Mouse (Mus musculus) kidney, adult 2 months (tissue): ENCODE results near the gene Pacrg. TPM values are rescaled to one million over a fixed set of nuclear protein-coding genes. Genes with fewer than 3 reads are reported as not detected.
A peak's percentile ranks its signal among the peaks of the same experiment; 100 is the strongest.

Experiments used
- DNase-seq: peaks from one replicate; pipeline ENCODE4 v3.0.0; 2021
- H3K27ac ChIP-seq: fragments of 200-500 bp; 2 replicates; pipeline ENCODE4 v1.5.1; 2012; ENCODE audit warnings: low read depth, low read length, control low read depth, inconsistent platforms; ENCODE audit not compliant: insufficient read depth
- H3K27me3 ChIP-seq: fragments of 200-500 bp; replicated peaks from 2 replicates; pipeline ENCODE4 v1.6.1; 2012; ENCODE audit warnings: mild to moderate bottlenecking, moderate library complexity, low read length, inconsistent platforms; ENCODE audit not compliant: control insufficient read depth, insufficient read depth
- H3K36me3 ChIP-seq: fragments of 200-500 bp; 2 replicates; pipeline ENCODE4 v1.6.1; 2012; ENCODE audit warnings: mild to moderate bottlenecking, moderate library complexity, low read length, inconsistent platforms; ENCODE audit not compliant: control insufficient read depth, insufficient read depth
- H3K4me1 ChIP-seq: fragments of 200-500 bp; 2 replicates; pipeline ENCODE4 v1.6.1; 2011; ENCODE audit warnings: low read length; ENCODE audit not compliant: control insufficient read depth, insufficient read depth
- H3K4me3 ChIP-seq: fragments of 200-500 bp; 2 replicates; pipeline ENCODE4 v1.5.1; 2011; ENCODE audit warnings: mild to moderate bottlenecking, low read depth, low read length, control low read depth; ENCODE audit not compliant: insufficient read depth
- CTCF ChIP-seq: fragments of 200-500 bp; conservative IDR thresholded peaks from 2 replicates; pipeline ENCODE4 v1.5.1; 2011; ENCODE audit warnings: low read depth, mild to moderate bottlenecking, control low read depth, low read length, moderate library complexity, mixed read lengths; ENCODE audit not compliant: insufficient read depth, insufficient read length
- POLR2A ChIP-seq: fragments of 200-500 bp; IDR thresholded peaks from one replicate; pipeline ENCODE4 v1.6.1; 2011; ENCODE audit warnings: low read depth, low read length, control low read depth
- WGBS: fragments of 180-500 bp; shearing (Covaris S2); methylation state at CpG from one replicate; pipeline ENCODE4 v1.1.7; 2018; 5-methylcytosine and 5-hydroxymethylcytosine counted together
- polyA plus RNA-seq: library from polyadenylated mRNA; depleted of rRNA; stranded (reverse); fragments of >200 nt; gene quantifications from 2 replicates; pipeline ENCODE4 v1.2.3, GENCODE M21; 2012

Gene Pacrg
- polyA plus RNA-seq, 1 experiment = 2.7 TPM

DNA sequence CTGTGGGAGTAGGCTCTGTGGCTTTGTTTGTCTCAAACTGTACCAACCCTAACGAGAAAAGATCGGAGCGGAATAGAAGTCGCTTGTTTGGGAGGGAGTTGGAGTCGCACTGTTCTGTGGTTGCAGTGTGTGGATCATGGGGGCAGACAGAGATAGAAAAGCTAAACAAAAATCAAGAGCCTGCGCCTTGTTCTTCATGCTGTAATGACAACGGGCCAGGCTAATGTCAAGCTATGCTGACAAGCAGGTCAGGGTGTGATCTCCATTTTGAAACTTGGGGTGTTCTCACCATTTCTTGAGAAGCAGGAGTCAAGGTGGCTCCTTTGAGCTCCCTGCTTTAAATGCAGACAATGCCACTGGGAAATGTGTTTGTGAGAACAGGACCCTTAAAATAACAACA is 433.8 kb downstream of the Pacrg start:
- H3K27ac ChIP-seq = no peak overlapping the region
- no peaks in the 10 kb centered on the region for H3K27me3 ChIP-seq
- H3K4me1 ChIP-seq = no peaks in the 10 kb centered on the region; the same call in 1 of the 2 replicates
- H3K4me3 ChIP-seq = no peak overlapping the region
- H3K36me3 ChIP-seq = no peaks in the 10 kb centered on the region
- 85% methylated on average over 7 of the region's 7 CpGs for WGBS
- TF ChIP-seq CTCF (no peak), POLR2A (no peak)
- DNase-seq = no peak

DNA sequence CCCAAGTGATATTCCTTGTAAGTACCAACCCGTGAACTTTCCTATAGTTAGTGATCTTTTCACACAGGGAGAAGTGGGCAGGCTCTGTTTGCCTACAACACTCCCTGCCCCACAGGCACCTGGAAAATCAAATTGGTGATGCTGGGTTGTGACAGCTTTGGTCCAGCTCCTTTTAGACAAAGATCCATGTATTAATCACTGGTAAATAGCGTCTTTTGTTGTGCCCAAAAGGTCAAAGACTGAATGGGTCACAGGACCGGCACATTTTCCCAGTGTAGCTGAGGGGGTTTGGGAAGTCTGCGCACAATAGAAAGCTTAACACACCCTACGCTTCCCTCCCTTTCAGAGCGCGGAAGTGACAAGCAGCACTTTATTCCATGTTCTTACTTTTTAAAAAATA is 434.2 kb downstream of the Pacrg start:
- DNase-seq = no peak
- WGBS = 81% methylated on average over 7 of the region's 7 CpGs
- Histone ChIP-seq H3K27ac (no peak overlapping the region), H3K36me3 (no peaks in the 10 kb centered on the region), H3K27me3 (no peaks in the 10 kb centered on the region), H3K4me1 (no peaks in the 10 kb centered on the region; the same call in 1 of the 2 replicates), H3K4me3 (no peak overlapping the region)
- TF ChIP-seq CTCF (no peak), POLR2A (no peak)

- no peak overlapping the region for H3K27ac ChIP-seq
- TF ChIP-seq CTCF (no peak), POLR2A (no peak)
- no peaks in the 10 kb centered on the region for H3K27me3 ChIP-seq
- H3K36me3 ChIP-seq = no peaks in the 10 kb centered on the region
- no peak overlapping the region for H3K4me3 ChIP-seq
- WGBS = 98% methylated on average over 11 of the region's 11 CpGs
- no peak for DNase-seq
- no peaks in the 10 kb centered on the region; the same call in 1 of the 2 replicates for H3K4me1 ChIP-seq
These were observed 436.9 kb downstream of the Pacrg start for GRCm38 (mm10) chr17:10403186-10403585.

GRCm38 (mm10) chr17:10402064-10402640 is 438.0 kb downstream of the Pacrg start:
- Histone ChIP-seq H3K27me3 (no peaks in the 10 kb centered on the region), H3K4me3 (no peak overlapping the region), H3K27ac (no peak overlapping the region), H3K36me3 (no peaks in the 10 kb centered on the region), H3K4me1 (no peaks in the 10 kb centered on the region; the same call in 1 of the 2 replicates)
- 71% methylated on average over 12 of the region's 12 CpGs for WGBS
- DNase-seq = peak; percentile 19
- TF ChIP-seq CTCF = no peak
- no peak for TF ChIP-seq POLR2A

- Histone ChIP-seq H3K4me1 (no peaks in the 10 kb centered on the region; the same call in 1 of the 2 replicates), H3K4me3 (no peak overlapping the region), H3K27me3 (no peaks in the 10 kb centered on the region), H3K27ac (no peak overlapping the region), H3K36me3 (no peaks in the 10 kb centered on the region)
- DNase-seq = peak; percentile 56
- TF ChIP-seq POLR2A = no peak
- no peak for TF ChIP-seq CTCF
- 66% methylated on average over 3 of the region's 3 CpGs for WGBS
These were observed 438.6 kb downstream of the Pacrg start for GRCm38 (mm10) chr17:10401529-10401928.

DNA sequence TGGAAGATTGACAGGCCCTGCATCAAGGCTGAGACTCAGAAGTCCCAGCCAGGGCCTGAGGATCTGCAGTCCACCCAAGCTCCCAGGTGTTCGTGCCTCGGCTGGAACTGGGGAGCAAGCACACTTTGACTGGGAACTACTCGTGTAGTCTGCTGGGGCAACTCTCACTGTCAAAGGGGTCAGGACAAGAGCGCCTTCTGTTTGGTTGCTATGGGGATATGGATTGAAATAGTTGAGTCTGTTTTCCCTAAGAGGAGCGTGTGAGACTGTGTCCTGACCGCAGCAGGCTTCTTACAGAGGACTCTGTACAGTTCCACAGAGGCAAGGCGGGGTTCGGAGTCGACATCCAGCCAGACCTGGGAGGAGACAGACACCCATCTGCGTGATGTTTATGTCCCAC is 440.4 kb downstream of the Pacrg start:
- Histone ChIP-seq H3K36me3 (no peaks in the 10 kb centered on the region), H3K4me1 (no peaks in the 10 kb centered on the region; the same call in 1 of the 2 replicates), H3K27me3 (no peaks in the 10 kb centered on the region), H3K4me3 (no peak overlapping the region), H3K27ac (no peak overlapping the region)
- TF ChIP-seq CTCF (no peak), POLR2A (no peak)
- WGBS = 90% methylated on average over 10 of the region's 10 CpGs
- DNase-seq = no peak

GRCm38 (mm10) chr17:10398871-10399270 is 441.2 kb downstream of the Pacrg start:
- Histone ChIP-seq H3K4me1 (no peaks in the 10 kb centered on the region; the same call in 1 of the 2 replicates), H3K36me3 (no peaks in the 10 kb centered on the region), H3K27me3 (no peaks in the 10 kb centered on the region), H3K4me3 (no peak overlapping the region), H3K27ac (no peak overlapping the region)
- TF ChIP-seq CTCF = no peak
- no peak for TF ChIP-seq POLR2A
- DNase-seq = no peak
- WGBS = 91% methylated on average over 5 of the region's 5 CpGs
